Mouse (Mus musculus): ENCODE measurements around the gene Gltp. TPM values are rescaled to one million over a fixed set of nuclear protein-coding genes. Genes with fewer than 3 reads are reported as not detected.
A peak's percentile ranks its signal among the peaks of the same experiment; 100 is the strongest.

Gltp gene
- total and polyA plus RNA-seq, 3 experiments: 23.8 to 90.4 (median 25.5) TPM

- H3K27me3 ChIP-seq (replicated peaks): peaks cover 32% of the 10 kb centered on the region
- DNase-seq (ENCODE audit: extremely low read depth): peak; percentile 68
- H3K79me2 ChIP-seq (replicated peaks; ENCODE audit: control insufficient read depth, extremely low read depth, insufficient read depth, poor library complexity, severe bottlenecking): no peaks in the 10 kb centered on the region
- H3K4me3 ChIP-seq (replicated peaks in 1 of 3; ENCODE audit: low read depth in 2 of 3, low read length in 2 of 3, poor library complexity in 1 of 3): no peak overlapping the region
- dilution Hi-C loops (cut with MboI; ENCODE audit: extremely low pct_ligation_motif_present, extremely low pct_unique_long_range_greater_than_20kb, low sequenced_read_pairs): no loop called here
- in situ Hi-C loops (cut with MboI; ENCODE audit: low pct_ligation_motif_present, low pct_unique_long_range_greater_than_20kb, low sequenced_read_pairs): loop anchor here (5.0 kb wide), 1 partner anchor 37 kb away; no protein-coding TSS in a partner anchor
- no peak overlapping the region for H3K4me2 ChIP-seq (ENCODE audit: insufficient read depth, low read depth, poor library complexity, severe bottlenecking)
- H3K27ac ChIP-seq (ENCODE audit: insufficient read depth, low read depth): no peak overlapping the region
- TF ChIP-seq EP300 (IDR thresholded peaks at IDR 0.05; ENCODE audit: low read length): no peak
- TF ChIP-seq ZC3H11A (IDR thresholded peaks at IDR 0.05; ENCODE audit: low read depth, low read length): peak; percentile 15; the same call in 1 of the 2 replicates
- no peak for TF ChIP-seq CHD2 (IDR thresholded peaks at IDR 0.05; ENCODE audit: low read length)
- TF ChIP-seq SIN3A (IDR thresholded peaks at IDR 0.05; ENCODE audit: low read length): no peak
- TF ChIP-seq CTCF (conservative IDR thresholded peaks at IDR 0.05 in 1 of 2, IDR thresholded peaks at IDR 0.05 in 1 of 2; ENCODE audit: low read depth in 2 of 2, low read length in 2 of 2): peak; percentile 66 to 86
- TF ChIP-seq GABPA (IDR thresholded peaks at IDR 0.05; ENCODE audit: insufficient replicate concordance, low read depth, low read length): no peak
- TF ChIP-seq SMC3 (IDR thresholded peaks at IDR 0.05; ENCODE audit: low read depth, low read length): peak; percentile 71
- TF ChIP-seq RAD21 (IDR thresholded peaks at IDR 0.05; ENCODE audit: low read depth, low read length): peak; percentile 70
- H3K36me3 ChIP-seq (replicated peaks in 1 of 2; ENCODE audit: control insufficient read depth in 1 of 2, insufficient read depth in 1 of 2, low read length in 1 of 2): no peaks in the 10 kb centered on the region
- H3K9me3 ChIP-seq (replicated peaks; ENCODE audit: low read length): no peaks in the 10 kb centered on the region
- 0 out of 4 replicates have a peak, but pooled peaks cover 2 to 5% of the 10 kb centered on the region in 2 experiments for H3K4me1 ChIP-seq (ENCODE audit: control insufficient read depth in 1 of 2, insufficient read depth in 2 of 2)
- no peak overlapping the region for H3K9ac ChIP-seq (ENCODE audit: insufficient read depth, low read depth)
These were observed 65.2 kb downstream of the Gltp start for GRCm38 (mm10) chr5:114625590-114625989.

GRCm38 (mm10) chr5:114620305-114620704 is 70.5 kb downstream of the Gltp start:
- DNase-seq (ENCODE audit: extremely low read depth): peak; percentile 59
- H3K36me3 ChIP-seq (replicated peaks in 1 of 2; ENCODE audit: control insufficient read depth in 1 of 2, insufficient read depth in 1 of 2, low read length in 1 of 2): no peaks in the 10 kb centered on the region
- TF ChIP-seq PAX5 (IDR thresholded peaks at IDR 0.05; ENCODE audit: low read length) (no peak), RAD21 (IDR thresholded peaks at IDR 0.05; ENCODE audit: low read depth, low read length) (peak; percentile 56), SMC3 (IDR thresholded peaks at IDR 0.05; ENCODE audit: low read depth, low read length) (peak; percentile 44), CTCF (conservative IDR thresholded peaks at IDR 0.05 in 1 of 2, IDR thresholded peaks at IDR 0.05 in 1 of 2; ENCODE audit: low read depth in 2 of 2, low read length in 2 of 2) (peak; percentile 81 to 96), ZMIZ1 (IDR thresholded peaks at IDR 0.05; ENCODE audit: low read depth, low read length) (no peak)
- dilution Hi-C loops (cut with MboI; ENCODE audit: extremely low pct_ligation_motif_present, extremely low pct_unique_long_range_greater_than_20kb, low sequenced_read_pairs): no loop called here
- H3K9ac ChIP-seq (ENCODE audit: insufficient read depth, low read depth): no peak overlapping the region
- in situ Hi-C loops (cut with MboI; ENCODE audit: low pct_ligation_motif_present, low pct_unique_long_range_greater_than_20kb, low sequenced_read_pairs): no loop called here
- H3K9me3 ChIP-seq (replicated peaks; ENCODE audit: low read length): no peaks in the 10 kb centered on the region
- H3K4me3 ChIP-seq (replicated peaks in 1 of 3; ENCODE audit: low read depth in 2 of 3, low read length in 2 of 3, poor library complexity in 1 of 3): no peak overlapping the region
- no peaks in the 10 kb centered on the region for H3K79me2 ChIP-seq (replicated peaks; ENCODE audit: control insufficient read depth, extremely low read depth, insufficient read depth, poor library complexity, severe bottlenecking)
- no peak overlapping the region for H3K27ac ChIP-seq (ENCODE audit: insufficient read depth, low read depth)
- H3K4me2 ChIP-seq (ENCODE audit: insufficient read depth, low read depth, poor library complexity, severe bottlenecking): no peak overlapping the region
- peaks cover 43% of the 10 kb centered on the region for H3K27me3 ChIP-seq (replicated peaks)
- H3K4me1 ChIP-seq (ENCODE audit: control insufficient read depth in 1 of 2, insufficient read depth in 2 of 2): peaks cover 4 to 18% of the 10 kb centered on the region in 2 experiments

Other genes starting within 250 kb of the Gltp start
- gene Mmab, start 246.9 kb downstream of the Gltp start, total RNA-seq (2012; rRNA removed): 9.5 and 10.9 TPM in 2 replicates
- 8.3 and 9.3 TPM in 2 replicates for gene Mmab, start 246.9 kb downstream of the Gltp start, total RNA-seq (2014; rRNA removed)
- 14.4 and 15.2 TPM in 2 replicates for gene Mmab, start 246.9 kb downstream of the Gltp start, polyA plus RNA-seq (2012; ENCODE audit: insufficient read length, low read depth)
- 21.4 and 24.2 TPM in 2 replicates for gene Mvk, start 246.7 kb downstream of the Gltp start, total RNA-seq (2012; rRNA removed)
- gene Mvk, start 246.7 kb downstream of the Gltp start, total RNA-seq (2014; rRNA removed): 26.3 and 27.9 TPM in 2 replicates
- gene Mvk, start 246.7 kb downstream of the Gltp start, polyA plus RNA-seq (2012; ENCODE audit: insufficient read length, low read depth): 20.1 and 21.0 TPM in 2 replicates
- gene Fam222a, start 123.0 kb downstream of the Gltp start, total RNA-seq (2012; rRNA removed): not detected in 2 replicates
- not detected in 2 replicates for gene Fam222a, start 123.0 kb downstream of the Gltp start, total RNA-seq (2014; rRNA removed)
- 0.13 and 0.14 TPM in 2 replicates for gene Fam222a, start 123.0 kb downstream of the Gltp start, polyA plus RNA-seq (2012; ENCODE audit: insufficient read length, low read depth)
- 0.13 TPM in 1 of 2 replicates, not detected in the other for gene Trpv4, start 32.6 kb downstream of the Gltp start, total RNA-seq (2012; rRNA removed)
- gene Trpv4, start 32.6 kb downstream of the Gltp start, total RNA-seq (2014; rRNA removed): not detected in 2 replicates
- gene Trpv4, start 32.6 kb downstream of the Gltp start, polyA plus RNA-seq (2012; ENCODE audit: insufficient read length, low read depth): 0.22 and 0.24 TPM in 2 replicates
- 6.7 and 9.1 TPM in 2 replicates for gene Tchp, start 16.8 kb upstream of the Gltp start, total RNA-seq (2012; rRNA removed)
- gene Tchp, start 16.8 kb upstream of the Gltp start, total RNA-seq (2014; rRNA removed): 4.3 and 4.9 TPM in 2 replicates
- 11.6 and 15.3 TPM in 2 replicates for gene Tchp, start 16.8 kb upstream of the Gltp start, polyA plus RNA-seq (2012; ENCODE audit: insufficient read length, low read depth)
- 73.8 and 82.3 TPM in 2 replicates for gene Ankrd13a, start 83.7 kb upstream of the Gltp start, total RNA-seq (2012; rRNA removed)
- gene Ankrd13a, start 83.7 kb upstream of the Gltp start, total RNA-seq (2014; rRNA removed): 80.8 and 89.4 TPM in 2 replicates
- gene Ankrd13a, start 83.7 kb upstream of the Gltp start, polyA plus RNA-seq (2012; ENCODE audit: insufficient read length, low read depth): 121 and 123 TPM in 2 replicates
- 19.3 and 22.1 TPM in 2 replicates for gene Git2, start 84.5 kb upstream of the Gltp start, total RNA-seq (2012; rRNA removed)
- gene Git2, start 84.5 kb upstream of the Gltp start, total RNA-seq (2014; rRNA removed): 9.4 and 12.3 TPM in 2 replicates
- 25.5 and 29.4 TPM in 2 replicates for gene Git2, start 84.5 kb upstream of the Gltp start, polyA plus RNA-seq (2012; ENCODE audit: insufficient read length, low read depth)
- 15.5 and 17.5 TPM in 2 replicates for gene 1500011B03Rik, start 132.5 kb upstream of the Gltp start, total RNA-seq (2012; rRNA removed)
- gene 1500011B03Rik, start 132.5 kb upstream of the Gltp start, total RNA-seq (2014; rRNA removed): 39.1 and 39.7 TPM in 2 replicates
- 31.4 and 35.5 TPM in 2 replicates for gene 1500011B03Rik, start 132.5 kb upstream of the Gltp start, polyA plus RNA-seq (2012; ENCODE audit: insufficient read length, low read depth)
- gene 4930519G04Rik, start 162.7 kb upstream of the Gltp start, total RNA-seq (2012; rRNA removed): not detected in 2 replicates
- gene 4930519G04Rik, start 162.7 kb upstream of the Gltp start, total RNA-seq (2014; rRNA removed): not detected in 2 replicates
- gene 4930519G04Rik, start 162.7 kb upstream of the Gltp start, polyA plus RNA-seq (2012; ENCODE audit: insufficient read length, low read depth): not detected in 2 replicates
- 0.04 TPM in 1 of 2 replicates, not detected in the other for gene Gm9936, start 167.7 kb upstream of the Gltp start, total RNA-seq (2012; rRNA removed)
- 0.15 and 0.26 TPM in 2 replicates for gene Gm9936, start 167.7 kb upstream of the Gltp start, total RNA-seq (2014; rRNA removed)
- gene Gm9936, start 167.7 kb upstream of the Gltp start, polyA plus RNA-seq (2012; ENCODE audit: insufficient read length, low read depth): 0.11 TPM in 1 of 2 replicates, not detected in the other
- gene Oasl2, start 206.0 kb upstream of the Gltp start, total RNA-seq (2012; rRNA removed): not detected in 2 replicates
- gene Oasl2, start 206.0 kb upstream of the Gltp start, total RNA-seq (2014; rRNA removed): not detected in 2 replicates
- 0.31 and 0.38 TPM in 2 replicates for gene Oasl2, start 206.0 kb upstream of the Gltp start, polyA plus RNA-seq (2012; ENCODE audit: insufficient read length, low read depth)
- not detected in 2 replicates for gene Oasl1, start 232.3 kb upstream of the Gltp start, total RNA-seq (2012; rRNA removed)
- gene Oasl1, start 232.3 kb upstream of the Gltp start, total RNA-seq (2014; rRNA removed): not detected in 2 replicates
- 0.37 and 0.46 TPM in 2 replicates for gene Oasl1, start 232.3 kb upstream of the Gltp start, polyA plus RNA-seq (2012; ENCODE audit: insufficient read length, low read depth)

Measured in CH12.LX (cell line).